Mouse (Mus musculus) heart, embryonic 14.5 days (tissue): ENCODE measurements at regions not wholly inside any gene's neighbourhood (a gene's known extent, or its start where the extent isn't known, plus 50 kb on each side); places are given as distances from the start of the nearest gene placed in this dataset.

Experiments
- ATAC-seq: fragments of 200-750 bp; cut with Nextera tagmentation; 2 replicates; pipeline ENCODE4 v1.8.0; 2017; ENCODE audit warnings: low read depth, moderate TSS enrichment; ENCODE audit not compliant: insufficient number of reproducible peaks, insufficient read depth, low FRiP score
- H3K27ac ChIP-seq, 2 experiments: fragments of 200-500 bp in 1 of 2; fragments of 300-500 bp in 1 of 2; sonication (generic) in 1 of 2; replicated peaks in 1 of 2; 2 replicates each; pipeline ENCODE4 v1.5.1; 2012 to 2014; ENCODE audit warnings: low read depth in 2 of 2, low read length in 2 of 2, control low read depth in 1 of 2, mild to moderate bottlenecking in 1 of 2, mixed read lengths in 1 of 2; ENCODE audit not compliant: control insufficient read depth in 1 of 2, insufficient read depth in 1 of 2
- H3K27me3 ChIP-seq: fragments of 300-500 bp; sonication (generic); 2 replicates; pipeline ENCODE4 v1.6.1; 2014; ENCODE audit warnings: mild to moderate bottlenecking, low read length, control low read depth; ENCODE audit not compliant: control insufficient read depth, insufficient read depth
- H3K36me3 ChIP-seq: fragments of 300-500 bp; sonication (generic); 2 replicates; pipeline ENCODE4 v1.6.1; 2014; ENCODE audit warnings: mild to moderate bottlenecking, control low read depth, low read length, mixed read lengths; ENCODE audit not compliant: control insufficient read depth, insufficient read depth
- H3K4me1 ChIP-seq, 2 experiments: fragments of 200-500 bp in 1 of 2; fragments of 300-500 bp in 1 of 2; sonication (generic) in 1 of 2; 2 replicates each; pipeline ENCODE4 v1.6.1; 2012 to 2014; ENCODE audit warnings: low read length in 2 of 2, control low read depth in 1 of 2, mixed read lengths in 1 of 2; ENCODE audit not compliant: control insufficient read depth in 2 of 2, insufficient read depth in 2 of 2
- H3K4me2 ChIP-seq: fragments of 300-500 bp; sonication (generic); 2 replicates; pipeline ENCODE4 v1.6.1; 2014; ENCODE audit warnings: mild to moderate bottlenecking, low read length
- H3K4me3 ChIP-seq, 2 experiments: fragments of 200-500 bp in 1 of 2; fragments of 300-500 bp in 1 of 2; sonication (generic) in 1 of 2; 2 replicates each; pipeline ENCODE4 v1.5.1; 2012 to 2014; ENCODE audit warnings: low read length in 2 of 2, mild to moderate bottlenecking in 2 of 2, control low read depth in 1 of 2, low read depth in 1 of 2, moderate library complexity in 1 of 2; ENCODE audit not compliant: control insufficient read depth in 1 of 2, insufficient read depth in 1 of 2
- H3K9ac ChIP-seq: fragments of 300-500 bp; sonication (generic); 2 replicates; pipeline ENCODE4 v1.6.1; 2014; ENCODE audit warnings: mild to moderate bottlenecking, low read length
- H3K9me3 ChIP-seq: fragments of 300-500 bp; sonication (generic); 2 replicates; pipeline ENCODE4 v1.6.1; 2016; ENCODE audit warnings: low read length, control low read depth; ENCODE audit not compliant: control insufficient read depth
- WGBS: fragments of 180-500 bp; shearing (Covaris S2); extraction: QIAGEN DNeasy Blood & Tissue Kit; methylation state at CpG from one replicate; pipeline ENCODE4 v1.1.7; 2014; 5-methylcytosine and 5-hydroxymethylcytosine counted together

- Histone ChIP-seq H3K4me3 (no peak overlapping the region), H3K4me2 (no peak overlapping the region), H3K27ac (no peak overlapping the region), H3K9me3 (no peaks in the 10 kb centered on the region), H3K36me3 (no peaks in the 10 kb centered on the region), H3K27me3 (no peaks in the 10 kb centered on the region), H3K9ac (no peak overlapping the region), H3K4me1 (no peaks in the 10 kb centered on the region)
- no peak for ATAC-seq
- 84% methylated on average over 5 of the region's 5 CpGs for WGBS
Measured at GRCm38 (mm10) chr19:16041891-16042290, 57.1 kb upstream of the Cep78 start.

GRCm38 (mm10) chr19:16037806-16038205 is 53.0 kb upstream of the Cep78 start:
- ATAC-seq, result no peak
- Histone ChIP-seq H3K9ac (no peak overlapping the region), H3K4me1 (no peaks in the 10 kb centered on the region), H3K4me2 (no peak overlapping the region), H3K27ac (no peak overlapping the region), H3K9me3 (no peaks in the 10 kb centered on the region), H3K36me3 (no peaks in the 10 kb centered on the region), H3K4me3 (no peak overlapping the region), H3K27me3 (no peaks in the 10 kb centered on the region)
- WGBS, result 78% methylated on average over 12 of the region's 12 CpGs
